Mouse (Mus musculus) cerebellum, adult 9-11 months (tissue): ENCODE measurements around the gene Ndufb10.
A peak's percentile ranks its signal among the peaks of the same experiment; 100 is the strongest.

Source experiments
- DNase-seq: peaks from one replicate; pipeline ENCODE4 v3.0.0; 2022

The Ndufb10 gene

DNA sequence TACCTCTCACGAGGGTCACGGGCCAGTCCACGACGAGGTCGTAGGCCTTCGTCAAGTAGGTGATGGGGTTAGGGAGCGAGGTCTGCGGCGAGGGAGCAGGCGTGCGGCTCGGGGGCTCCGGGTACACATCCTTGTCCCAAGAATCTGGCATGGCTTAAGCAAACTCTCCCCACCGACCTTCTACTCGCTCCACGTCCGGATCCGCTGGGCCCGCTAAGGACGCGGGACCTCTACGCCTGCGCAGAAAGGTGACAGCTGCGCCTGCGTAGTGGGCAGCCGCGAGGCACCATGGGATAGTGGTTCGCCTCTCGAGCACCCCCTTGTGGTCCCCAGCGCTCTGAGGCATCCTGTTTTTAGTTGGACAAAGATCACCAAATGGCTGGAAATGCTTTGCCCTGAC is at the start of gene Ndufb10:
Gene Ndufb10 (minus strand): TSS at position 295 of the 400 bp plus-strand sequence.
- peak; percentile 94 for DNase-seq

- no peak for DNase-seq
These were observed 49.0 kb upstream of the Ndufb10 start for GRCm38 (mm10) chr17:24773241-24773640.

DNA sequence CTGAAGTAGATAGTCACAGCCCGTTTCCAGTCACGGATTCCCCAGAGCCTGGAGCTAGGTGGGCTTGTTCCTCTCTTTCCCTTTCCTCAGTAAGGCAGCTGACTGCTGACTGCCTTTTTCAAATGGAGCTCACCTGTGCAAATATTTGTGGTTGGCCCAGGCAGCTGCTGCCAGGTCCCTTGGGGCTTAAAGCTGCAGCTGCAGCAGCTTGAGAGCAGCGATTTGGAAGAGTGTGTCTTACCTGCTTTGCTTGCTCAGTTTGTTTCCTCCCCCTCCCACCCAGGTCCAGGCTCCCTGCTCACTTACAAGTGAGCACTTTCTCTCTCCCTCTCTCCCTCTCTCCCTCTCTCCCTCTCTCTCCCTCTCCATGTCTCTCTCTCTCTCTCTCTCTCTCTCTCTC is 44.9 kb upstream of the Ndufb10 start:
- DNase-seq: no peak

DNA sequence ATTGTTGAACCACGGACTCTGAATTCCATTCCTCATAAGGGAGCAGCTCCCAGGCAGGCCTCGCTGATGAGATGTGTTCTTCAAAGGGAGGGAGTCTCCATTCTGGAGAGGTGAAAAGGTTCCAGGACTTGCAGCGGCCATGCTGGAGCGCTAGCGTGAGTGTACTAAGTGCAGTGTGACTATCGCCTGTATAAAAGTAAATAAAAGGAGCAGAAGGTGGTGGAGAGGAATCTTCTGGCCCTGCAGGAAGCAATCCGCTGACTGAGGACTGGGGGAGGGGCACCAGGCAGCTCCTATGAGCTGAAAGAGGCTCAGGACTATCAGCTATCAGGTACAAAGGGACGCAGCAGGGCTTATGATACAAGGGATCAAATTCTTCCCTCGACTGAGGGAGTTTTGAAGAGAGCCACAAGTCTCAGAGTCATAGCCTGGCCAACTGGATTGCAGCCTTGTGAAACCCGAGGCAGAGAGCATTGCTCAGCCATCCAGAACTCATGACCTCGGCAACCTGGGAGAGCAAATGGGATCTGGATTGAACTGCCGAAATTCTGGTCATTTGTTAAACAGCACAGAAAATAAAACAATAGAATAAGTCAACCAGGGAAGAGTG is 42.1 kb upstream of the Ndufb10 start:
- DNase-seq: no peak

DNA sequence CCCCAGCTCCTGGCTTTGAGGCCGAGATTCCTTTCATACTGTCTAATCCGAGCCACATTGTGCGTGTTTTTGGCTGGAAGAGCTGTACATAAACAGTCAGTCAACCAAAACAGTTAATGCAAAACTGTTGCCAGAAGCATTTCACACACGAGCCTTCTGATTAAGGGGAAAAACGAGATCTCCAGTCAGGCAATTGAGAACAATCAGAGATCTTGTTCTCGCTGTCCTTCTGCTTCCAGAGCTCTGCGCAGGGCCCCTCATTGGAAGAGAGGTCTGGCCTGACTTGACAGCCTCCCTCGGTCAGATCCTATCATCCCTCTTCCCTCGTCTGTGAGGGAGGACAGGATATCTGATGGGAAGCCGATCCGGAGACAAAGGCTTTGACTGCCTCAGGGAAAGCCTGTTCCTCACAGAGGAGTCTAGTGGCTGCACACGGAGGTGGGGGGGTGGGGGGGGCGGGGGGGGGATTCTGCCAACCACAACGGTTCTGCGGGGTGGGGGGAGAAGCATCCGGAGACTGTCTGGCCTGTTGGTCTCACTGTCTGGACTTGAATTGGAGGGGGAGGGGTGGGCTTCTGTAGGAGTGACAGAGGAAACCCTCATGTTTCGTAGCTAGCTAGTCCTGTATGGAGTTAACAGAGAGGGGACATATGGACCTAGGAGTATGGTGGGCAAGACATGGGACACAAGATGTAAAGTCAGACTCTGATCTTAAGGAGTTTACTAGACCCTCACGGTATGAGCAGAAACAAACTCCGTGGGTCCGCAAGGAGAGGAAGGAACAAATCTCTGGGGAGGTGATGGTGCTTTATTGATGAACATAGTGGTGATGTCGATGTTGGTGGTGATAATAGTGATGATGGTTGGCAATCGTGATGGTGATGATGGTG is 41.0 kb upstream of the Ndufb10 start:
- DNase-seq: no peak

DNA sequence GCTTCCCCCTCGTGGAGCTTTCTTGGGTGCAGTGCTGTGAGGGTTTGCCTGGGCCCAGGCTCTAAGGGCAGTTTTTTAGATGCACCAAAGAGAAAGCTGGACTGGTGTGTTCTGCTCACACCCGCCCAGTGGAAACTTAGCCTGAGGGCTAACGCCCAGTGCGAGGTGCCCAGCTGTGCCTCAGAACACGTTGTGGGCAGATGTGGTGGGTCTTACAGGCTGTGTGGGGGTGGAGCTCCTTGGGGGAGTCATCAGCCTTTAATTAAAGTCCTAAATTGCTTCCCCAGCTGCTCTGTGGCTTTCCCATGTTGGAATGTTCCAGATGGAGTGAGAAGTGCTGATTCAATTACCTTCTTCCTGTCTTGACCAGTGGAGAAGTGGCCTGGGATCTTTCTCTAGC is 36.8 kb upstream of the Ndufb10 start:
- no peak for DNase-seq

DNA sequence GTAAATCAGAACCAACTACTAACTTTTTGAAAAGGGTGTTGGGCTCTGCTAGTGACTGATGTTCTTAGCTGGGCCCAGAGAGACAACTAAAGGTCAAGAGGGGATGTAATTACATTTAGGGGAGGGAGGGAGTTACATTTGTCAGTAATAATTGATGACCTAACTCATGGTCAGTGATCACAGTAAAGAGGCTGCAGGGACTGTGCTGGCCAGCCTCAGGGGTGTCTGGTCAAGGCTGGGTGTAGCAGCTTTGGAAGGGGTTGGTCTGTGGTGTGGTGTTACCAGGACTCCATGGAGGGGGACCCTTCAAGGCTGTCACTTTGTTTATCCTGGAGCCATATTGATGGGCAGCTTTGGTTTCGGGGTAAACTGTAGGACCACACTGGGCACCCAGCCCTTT is 33.1 kb upstream of the Ndufb10 start:
- no peak for DNase-seq

GRCm38 (mm10) chr17:24752415-24753394 is 28.4 kb upstream of the Ndufb10 start, which contains the start of gene Hs3st6:
Hs3st6 (plus strand) TSS chr17:24752988.
- no peak for DNase-seq

DNA sequence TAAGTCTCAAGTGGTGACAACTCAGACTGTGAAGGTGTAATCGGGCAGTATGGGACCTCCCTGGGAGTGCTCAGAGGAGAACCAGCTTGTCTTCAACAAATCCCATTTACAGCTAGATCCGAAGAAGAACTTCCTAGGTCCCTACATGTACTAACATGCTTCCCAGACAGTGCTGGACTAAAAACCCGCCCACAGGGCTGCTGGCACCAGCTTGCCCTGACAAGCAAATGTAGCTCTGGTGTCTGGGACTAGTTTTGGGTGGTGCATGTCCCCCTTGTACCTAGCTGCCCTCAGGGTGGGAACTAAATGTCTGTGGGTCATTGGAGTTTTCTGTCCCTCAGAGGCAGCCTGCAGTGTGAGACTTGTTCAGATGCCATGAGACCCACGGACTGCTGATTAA is 27.2 kb upstream of the Ndufb10 start:
- no peak for DNase-seq

GRCm38 (mm10) chr17:24746986-24747385 is 22.7 kb upstream of the Ndufb10 start:
- no peak for DNase-seq

DNA sequence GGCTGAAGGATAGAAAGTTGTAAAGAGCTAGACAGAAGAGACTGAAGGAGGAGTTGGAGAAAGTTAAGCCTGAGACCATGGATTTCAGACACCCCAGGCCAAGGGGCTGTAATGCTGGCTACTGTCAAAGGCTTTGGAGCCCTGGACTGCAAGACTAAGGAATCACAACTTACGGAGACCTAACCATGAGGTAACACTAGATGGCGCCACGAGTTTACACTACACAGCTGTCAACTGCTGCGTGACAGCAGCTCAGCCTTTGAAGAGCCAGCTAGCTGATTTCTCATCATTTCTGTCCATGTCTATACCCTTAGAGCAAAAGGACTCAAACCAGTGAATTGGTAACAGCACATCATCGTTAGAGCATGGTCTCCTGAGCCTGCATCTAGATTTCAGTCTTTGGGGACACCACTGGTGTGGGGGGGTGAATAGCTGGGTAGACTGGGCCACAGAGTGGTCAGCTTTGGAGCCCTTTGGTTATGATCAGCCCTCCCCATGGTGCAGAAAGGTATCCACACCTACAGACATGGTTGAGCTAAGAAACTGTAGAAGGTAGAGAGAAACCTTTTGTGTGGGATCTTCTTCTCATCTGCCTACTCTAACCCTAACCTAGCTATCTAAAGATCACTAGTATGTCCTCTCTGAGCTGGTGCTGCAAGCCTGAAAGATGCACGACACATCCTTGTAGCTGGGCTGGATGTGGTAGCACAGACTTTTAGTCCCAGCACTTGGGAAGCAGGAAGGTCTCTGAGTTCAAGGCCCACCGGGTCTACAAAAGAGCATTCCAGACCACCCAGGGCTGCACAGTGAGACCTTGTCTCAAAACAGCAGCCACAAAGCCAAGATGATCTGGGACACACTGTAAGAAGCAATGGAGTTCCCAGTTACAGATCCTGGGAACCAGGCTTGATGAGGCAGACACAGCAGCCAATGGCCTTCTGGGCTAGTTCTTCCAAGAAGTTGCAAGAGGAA is 21.5 kb upstream of the Ndufb10 start:
- DNase-seq: peak; percentile 66

GRCm38 (mm10) chr17:24744381-24744780 is 20.1 kb upstream of the Ndufb10 start:
- no peak for DNase-seq

GRCm38 (mm10) chr17:24743896-24744295 is 19.6 kb upstream of the Ndufb10 start:
- no peak for DNase-seq

DNA sequence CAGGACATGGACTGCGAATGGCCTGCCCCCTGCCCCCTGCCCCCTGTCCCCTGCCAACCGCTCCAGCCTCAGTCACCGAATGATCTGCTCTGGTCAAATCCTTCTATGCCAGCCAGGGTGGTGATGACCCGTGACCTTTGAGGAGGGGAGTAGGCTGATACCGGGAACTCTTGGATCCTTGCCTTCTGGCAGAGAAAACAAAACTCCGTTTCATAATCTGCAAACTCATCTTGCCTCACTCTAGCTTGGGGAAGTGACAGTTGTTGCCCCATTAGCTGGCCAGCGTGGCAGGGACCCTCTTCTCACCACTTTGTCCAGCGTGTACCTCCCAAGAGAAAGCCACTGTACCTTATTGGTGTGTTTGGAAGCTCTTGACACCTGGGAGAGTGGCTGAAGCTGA is 18.0 kb upstream of the Ndufb10 start:
- no peak for DNase-seq

GRCm38 (mm10) chr17:24739926-24740325 is 15.6 kb upstream of the Ndufb10 start:
- no peak for DNase-seq

DNA sequence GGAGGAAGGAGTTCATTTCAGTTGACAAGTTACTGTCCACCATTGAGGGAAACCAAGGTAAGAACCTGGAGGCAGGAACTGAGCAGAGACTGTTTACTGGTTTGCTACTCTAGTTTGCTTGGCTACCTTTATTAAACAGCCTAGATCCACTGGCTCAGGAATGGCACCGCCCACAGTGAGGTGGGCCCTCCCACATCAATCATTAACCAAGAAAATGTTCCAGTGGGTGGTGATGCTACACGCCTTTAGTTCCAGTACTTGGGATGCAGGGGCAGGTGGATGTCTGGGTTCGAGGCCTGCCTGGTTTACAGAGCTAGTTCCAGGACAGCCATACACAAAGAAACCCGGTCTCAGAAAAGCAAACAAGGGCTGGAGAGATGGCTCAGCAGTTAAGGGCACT is 14.0 kb upstream of the Ndufb10 start:
- DNase-seq: no peak

DNA sequence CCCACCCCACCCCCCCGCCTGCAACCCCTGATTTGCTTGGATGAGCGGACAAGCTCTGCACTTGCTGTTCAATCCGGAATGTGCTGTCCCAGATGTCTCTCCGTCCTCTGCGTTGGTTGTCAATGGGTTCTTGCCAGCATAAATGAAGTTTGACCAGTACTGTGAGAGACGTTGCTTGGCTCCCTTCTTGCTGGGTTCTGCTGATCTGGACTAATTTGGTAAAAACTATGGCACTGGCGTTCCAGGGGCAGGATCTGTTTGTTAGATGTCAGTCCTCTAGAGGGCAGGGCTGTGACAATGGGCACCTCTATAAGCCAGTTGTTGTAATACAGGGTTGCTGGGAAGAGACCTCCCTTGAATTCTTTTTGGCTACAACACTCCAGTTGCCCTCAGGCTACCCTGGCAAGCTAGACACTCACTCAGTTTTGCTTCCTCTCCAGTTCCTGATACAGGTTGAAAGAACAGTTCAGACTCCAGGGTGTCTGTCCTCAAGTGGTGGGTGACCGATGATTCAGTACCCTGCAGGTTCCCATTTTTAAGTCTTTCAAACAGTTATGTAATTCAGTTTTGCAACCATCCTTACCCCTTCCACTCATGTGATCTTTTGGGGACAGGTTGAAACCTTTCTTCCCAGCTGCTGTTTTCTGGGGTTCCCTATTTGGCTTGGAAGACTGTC is 13.0 kb upstream of the Ndufb10 start:
- no peak for DNase-seq

GRCm38 (mm10) chr17:24736330-24737051 is 12.2 kb upstream of the Ndufb10 start, which contains the start of gene Msrb1:
Msrb1 (plus strand) TSS chr17:24736642.
- DNase-seq: peak; percentile 96

DNA sequence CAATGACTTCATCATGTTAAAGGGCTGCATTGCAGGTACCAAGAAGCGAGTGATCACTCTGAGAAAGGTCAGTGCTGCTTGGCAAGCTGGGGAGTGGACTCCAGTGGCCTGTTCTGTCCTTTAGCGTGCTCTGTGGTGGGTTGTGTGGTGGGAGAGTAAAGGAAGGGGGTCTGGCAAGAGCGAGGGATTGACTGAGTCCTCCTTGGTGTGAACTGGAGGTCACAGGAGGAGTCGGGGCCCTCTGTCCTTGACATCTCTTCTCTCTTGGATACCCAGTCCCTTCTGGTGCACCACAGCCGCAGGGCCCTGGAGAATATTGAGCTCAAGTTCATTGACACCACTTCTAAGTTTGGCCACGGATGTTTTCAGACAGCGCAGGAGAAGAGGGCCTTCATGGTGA is 11.2 kb upstream of the Ndufb10 start:
- DNase-seq: peak; percentile 32

DNA sequence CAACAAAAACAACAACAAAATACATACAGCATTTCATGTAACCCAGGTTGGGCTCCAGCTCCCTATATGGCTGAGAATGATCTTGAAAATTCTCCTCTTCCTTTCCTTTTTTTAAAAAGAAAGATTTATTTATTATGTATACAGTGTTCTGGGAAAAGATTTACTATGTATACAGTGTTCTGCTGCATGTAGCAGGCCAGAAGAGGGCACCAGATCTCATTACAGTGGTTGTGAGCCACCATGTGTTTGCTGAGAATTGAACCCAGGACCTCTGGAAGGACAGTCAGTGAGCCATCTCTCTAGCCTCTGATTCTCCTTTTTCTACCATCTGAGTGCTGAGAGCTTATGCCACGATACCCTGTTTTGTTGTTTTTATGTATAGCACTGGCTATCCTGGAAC is 10.2 kb upstream of the Ndufb10 start:
- no peak for DNase-seq
